Mouse (Mus musculus) heart, embryonic 14.5 days (tissue): ENCODE results near the gene Cpm. TPM values are rescaled to one million over a fixed set of nuclear protein-coding genes. Genes with fewer than 3 reads are reported as not detected.

ENCODE experiments used
- ATAC-seq: fragments of 200-750 bp; cut with Nextera tagmentation; 2 replicates; pipeline ENCODE4 v1.8.0; 2017; ENCODE audit warnings: low read depth, moderate TSS enrichment; ENCODE audit not compliant: insufficient number of reproducible peaks, insufficient read depth, low FRiP score
- H3K27ac ChIP-seq, 2 experiments: fragments of 200-500 bp in 1 of 2; fragments of 300-500 bp in 1 of 2; sonication (generic) in 1 of 2; replicated peaks in 1 of 2; 2 replicates each; pipeline ENCODE4 v1.5.1; 2012 to 2014; ENCODE audit warnings: low read depth in 2 of 2, low read length in 2 of 2, control low read depth in 1 of 2, mild to moderate bottlenecking in 1 of 2, mixed read lengths in 1 of 2; ENCODE audit not compliant: control insufficient read depth in 1 of 2, insufficient read depth in 1 of 2
- H3K27me3 ChIP-seq: fragments of 300-500 bp; sonication (generic); 2 replicates; pipeline ENCODE4 v1.6.1; 2014; ENCODE audit warnings: mild to moderate bottlenecking, low read length, control low read depth; ENCODE audit not compliant: control insufficient read depth, insufficient read depth
- H3K36me3 ChIP-seq: fragments of 300-500 bp; sonication (generic); 2 replicates; pipeline ENCODE4 v1.6.1; 2014; ENCODE audit warnings: mild to moderate bottlenecking, control low read depth, low read length, mixed read lengths; ENCODE audit not compliant: control insufficient read depth, insufficient read depth
- H3K4me1 ChIP-seq, 2 experiments: fragments of 200-500 bp in 1 of 2; fragments of 300-500 bp in 1 of 2; sonication (generic) in 1 of 2; 2 replicates each; pipeline ENCODE4 v1.6.1; 2012 to 2014; ENCODE audit warnings: low read length in 2 of 2, control low read depth in 1 of 2, mixed read lengths in 1 of 2; ENCODE audit not compliant: control insufficient read depth in 2 of 2, insufficient read depth in 2 of 2
- H3K4me2 ChIP-seq: fragments of 300-500 bp; sonication (generic); 2 replicates; pipeline ENCODE4 v1.6.1; 2014; ENCODE audit warnings: mild to moderate bottlenecking, low read length
- H3K4me3 ChIP-seq, 2 experiments: fragments of 200-500 bp in 1 of 2; fragments of 300-500 bp in 1 of 2; sonication (generic) in 1 of 2; 2 replicates each; pipeline ENCODE4 v1.5.1; 2012 to 2014; ENCODE audit warnings: low read length in 2 of 2, mild to moderate bottlenecking in 2 of 2, control low read depth in 1 of 2, low read depth in 1 of 2, moderate library complexity in 1 of 2; ENCODE audit not compliant: control insufficient read depth in 1 of 2, insufficient read depth in 1 of 2
- H3K9ac ChIP-seq: fragments of 300-500 bp; sonication (generic); 2 replicates; pipeline ENCODE4 v1.6.1; 2014; ENCODE audit warnings: mild to moderate bottlenecking, low read length
- H3K9me3 ChIP-seq: fragments of 300-500 bp; sonication (generic); 2 replicates; pipeline ENCODE4 v1.6.1; 2016; ENCODE audit warnings: low read length, control low read depth; ENCODE audit not compliant: control insufficient read depth
- WGBS: fragments of 180-500 bp; shearing (Covaris S2); extraction: QIAGEN DNeasy Blood & Tissue Kit; methylation state at CpG from one replicate; pipeline ENCODE4 v1.1.7; 2014; 5-methylcytosine and 5-hydroxymethylcytosine counted together
- polyA plus RNA-seq: library from polyadenylated mRNA; unstranded; fragments of >200 nt; fragmentation: Nextera tagmentation; extraction: Ambion mirVana; gene quantifications from 2 replicates; pipeline ENCODE4 v1.2.1, GENCODE M21; 2014

Cpm gene
- polyA plus RNA-seq, 1 experiment from 2014 or later, result 0.96 TPM

GRCm38 (mm10) chr10:117652378-117652774 is 23.1 kb downstream of the Cpm start:
- 74% methylated on average over 4 of the region's 4 CpGs for WGBS
- Histone ChIP-seq H3K4me3 (no peak overlapping the region), H3K27ac (no peak overlapping the region), H3K36me3 (no peaks in the 10 kb centered on the region), H3K4me2 (no peak overlapping the region), H3K27me3 (no peaks in the 10 kb centered on the region), H3K9me3 (no peaks in the 10 kb centered on the region), H3K4me1 (no peaks in the 10 kb centered on the region), H3K9ac (no peak overlapping the region)
- no peak for ATAC-seq

- Histone ChIP-seq H3K27me3 (no peaks in the 10 kb centered on the region), H3K4me2 (no peak overlapping the region), H3K27ac (no peak overlapping the region), H3K4me1 (no peaks in the 10 kb centered on the region), H3K4me3 (no peak overlapping the region), H3K36me3 (no peaks in the 10 kb centered on the region), H3K9me3 (no peaks in the 10 kb centered on the region), H3K9ac (no peak overlapping the region)
- ATAC-seq, result no peak
- WGBS, result 62% methylated on average over 8 of the region's 8 CpGs
These were observed 23.9 kb downstream of the Cpm start for GRCm38 (mm10) chr10:117652930-117653778.

GRCm38 (mm10) chr10:117653779-117654173 is 24.5 kb downstream of the Cpm start:
- Histone ChIP-seq H3K9me3 (no peaks in the 10 kb centered on the region), H3K4me3 (no peak overlapping the region), H3K27ac (no peak overlapping the region), H3K9ac (no peak overlapping the region), H3K4me2 (no peak overlapping the region), H3K36me3 (no peaks in the 10 kb centered on the region), H3K27me3 (no peaks in the 10 kb centered on the region), H3K4me1 (no peaks in the 10 kb centered on the region)
- no peak for ATAC-seq
- 86% methylated on average over 7 of the region's 7 CpGs for whole genome bisulfite sequencing

- Histone ChIP-seq H3K27ac (no peak overlapping the region), H3K27me3 (no peaks in the 10 kb centered on the region), H3K36me3 (no peaks in the 10 kb centered on the region), H3K4me2 (no peak overlapping the region), H3K9ac (no peak overlapping the region), H3K9me3 (no peaks in the 10 kb centered on the region), H3K4me3 (no peak overlapping the region), H3K4me1 (no peaks in the 10 kb centered on the region)
- WGBS, result 82% methylated on average over 3 of the region's 3 CpGs
- no peak for ATAC-seq
These were observed 25.4 kb downstream of the Cpm start for GRCm38 (mm10) chr10:117654576-117655123.

- Histone ChIP-seq H3K36me3 (no peaks in the 10 kb centered on the region), H3K9ac (no peak overlapping the region), H3K4me3 (no peak overlapping the region), H3K27ac (no peak overlapping the region), H3K27me3 (no peaks in the 10 kb centered on the region), H3K4me1 (no peaks in the 10 kb centered on the region), H3K4me2 (no peak overlapping the region), H3K9me3 (no peaks in the 10 kb centered on the region)
- WGBS, result 84% methylated on average over 9 of the region's 9 CpGs
- no peak for ATAC-seq
These were observed 26.2 kb downstream of the Cpm start for GRCm38 (mm10) chr10:117655460-117655859.

GRCm38 (mm10) chr10:117655908-117656661 is 26.8 kb downstream of the Cpm start:
- Histone ChIP-seq H3K9ac (no peak overlapping the region), H3K36me3 (no peaks in the 10 kb centered on the region), H3K9me3 (no peaks in the 10 kb centered on the region), H3K27ac (no peak overlapping the region), H3K4me1 (no peaks in the 10 kb centered on the region), H3K4me3 (no peak overlapping the region), H3K27me3 (no peaks in the 10 kb centered on the region), H3K4me2 (no peak overlapping the region)
- 45% methylated on average over 7 of the region's 7 CpGs for WGBS
- ATAC-seq, result no peak

GRCm38 (mm10) chr10:117656662-117656962 is 27.3 kb downstream of the Cpm start:
- no peak for ATAC-seq
- H3K4me3 ChIP-seq, result no peak overlapping the region
- H3K27me3 ChIP-seq, result no peaks in the 10 kb centered on the region
- 78% methylated on average over 6 of the region's 6 CpGs for WGBS
- H3K36me3 ChIP-seq, result no peaks in the 10 kb centered on the region
- no peak overlapping the region for H3K9ac ChIP-seq
- no peak overlapping the region for H3K4me2 ChIP-seq
- no peak overlapping the region for H3K27ac ChIP-seq
- no peaks in the 10 kb centered on the region for H3K9me3 ChIP-seq
- no peaks in the 10 kb centered on the region for H3K4me1 ChIP-seq
